Mouse (Mus musculus): Measurements from ENCODE around the gene Tmem53. TPM values are rescaled to one million over a fixed set of nuclear protein-coding genes. Genes with fewer than 3 reads are reported as not detected.

The Tmem53 gene
- polyA plus RNA-seq, 1 experiment: 19.0 TPM

GRCm38 (mm10) chr4:117296849-117297593, 45.3 kb downstream of the Tmem53 start:
- peaks cover 2% of the 10 kb centered on the region for H3K27me3 ChIP-seq (ENCODE audit: control insufficient read depth, insufficient read depth, low read length)
- H3K27ac ChIP-seq (ENCODE audit: insufficient read depth, low read depth, low read length): no peak overlapping the region
- TF ChIP-seq POLR2A (IDR thresholded peaks at IDR 0.05; ENCODE audit: low read depth, low read length) (no peak), CTCF (IDR thresholded peaks at IDR 0.05; ENCODE audit: extremely low read depth, insufficient read length, insufficient replicate concordance, low read depth, low read length) (no peak)
- 86% methylated on average over 19 of the region's 19 CpGs for WGBS
- no peaks in the 10 kb centered on the region for H3K4me1 ChIP-seq (ENCODE audit: control insufficient read depth, insufficient read depth, insufficient read length, low read length)
- no peak overlapping the region for H3K4me3 ChIP-seq (ENCODE audit: low read depth, low read length)
- no peaks in the 10 kb centered on the region for H3K36me3 ChIP-seq (ENCODE audit: control insufficient read depth, insufficient read depth, low read length)

- no peaks in the 10 kb centered on the region for H3K4me1 ChIP-seq (ENCODE audit: control insufficient read depth, insufficient read depth, insufficient read length, low read length)
- H3K27ac ChIP-seq (ENCODE audit: insufficient read depth, low read depth, low read length): no peak overlapping the region
- H3K27me3 ChIP-seq (ENCODE audit: control insufficient read depth, insufficient read depth, low read length): peaks cover 2% of the 10 kb centered on the region
- H3K36me3 ChIP-seq (ENCODE audit: control insufficient read depth, insufficient read depth, low read length): no peaks in the 10 kb centered on the region
- TF ChIP-seq CTCF (IDR thresholded peaks at IDR 0.05; ENCODE audit: extremely low read depth, insufficient read length, insufficient replicate concordance, low read depth, low read length) (no peak), POLR2A (IDR thresholded peaks at IDR 0.05; ENCODE audit: low read depth, low read length) (no peak)
- 74% methylated on average over 9 of the region's 9 CpGs for WGBS
- no peak overlapping the region for H3K4me3 ChIP-seq (ENCODE audit: low read depth, low read length)
Measured at GRCm38 (mm10) chr4:117297819-117298218, 46.1 kb downstream of the Tmem53 start.

GRCm38 (mm10) chr4:117299921-117300320, 48.2 kb downstream of the Tmem53 start:
- H3K27ac ChIP-seq (ENCODE audit: insufficient read depth, low read depth, low read length): no peak overlapping the region
- no peak for TF ChIP-seq CTCF (IDR thresholded peaks at IDR 0.05; ENCODE audit: extremely low read depth, insufficient read length, insufficient replicate concordance, low read depth, low read length)
- no peak for TF ChIP-seq POLR2A (IDR thresholded peaks at IDR 0.05; ENCODE audit: low read depth, low read length)
- peaks cover 6% of the 10 kb centered on the region for H3K4me1 ChIP-seq (ENCODE audit: control insufficient read depth, insufficient read depth, insufficient read length, low read length)
- H3K27me3 ChIP-seq (ENCODE audit: control insufficient read depth, insufficient read depth, low read length): peaks cover 16% of the 10 kb centered on the region
- no peaks in the 10 kb centered on the region for H3K36me3 ChIP-seq (ENCODE audit: control insufficient read depth, insufficient read depth, low read length)
- WGBS: 88% methylated on average over 10 of the region's 10 CpGs
- H3K4me3 ChIP-seq (ENCODE audit: low read depth, low read length): no peak overlapping the region

GRCm38 (mm10) chr4:117302027-117302806, 50.5 kb downstream of the Tmem53 start:
- H3K4me1 ChIP-seq (ENCODE audit: control insufficient read depth, insufficient read depth, insufficient read length, low read length): peaks cover 6% of the 10 kb centered on the region
- no peaks in the 10 kb centered on the region for H3K36me3 ChIP-seq (ENCODE audit: control insufficient read depth, insufficient read depth, low read length)
- TF ChIP-seq CTCF (IDR thresholded peaks at IDR 0.05; ENCODE audit: extremely low read depth, insufficient read length, insufficient replicate concordance, low read depth, low read length) (no peak), POLR2A (IDR thresholded peaks at IDR 0.05; ENCODE audit: low read depth, low read length) (no peak)
- WGBS: 44% methylated on average over 14 of the region's 14 CpGs
- H3K27ac ChIP-seq (ENCODE audit: insufficient read depth, low read depth, low read length): no peak overlapping the region
- no peak overlapping the region for H3K4me3 ChIP-seq (ENCODE audit: low read depth, low read length)
- peaks cover 14% of the 10 kb centered on the region for H3K27me3 ChIP-seq (ENCODE audit: control insufficient read depth, insufficient read depth, low read length)

- 16% methylated on average over 30 of the region's 30 CpGs for WGBS
- Histone ChIP-seq H3K4me3 (ENCODE audit: low read depth, low read length) (peak overlapping the region; percentile 53; the same call in 1 of the 2 replicates), H3K4me1 (ENCODE audit: control insufficient read depth, insufficient read depth, insufficient read length, low read length) (peaks cover 6% of the 10 kb centered on the region), H3K27ac (ENCODE audit: insufficient read depth, low read depth, low read length) (no peak overlapping the region), H3K36me3 (ENCODE audit: control insufficient read depth, insufficient read depth, low read length) (no peaks in the 10 kb centered on the region), H3K27me3 (ENCODE audit: control insufficient read depth, insufficient read depth, low read length) (peaks cover 14% of the 10 kb centered on the region)
- TF ChIP-seq POLR2A (IDR thresholded peaks at IDR 0.05; ENCODE audit: low read depth, low read length) (no peak), CTCF (IDR thresholded peaks at IDR 0.05; ENCODE audit: extremely low read depth, insufficient read length, insufficient replicate concordance, low read depth, low read length) (no peak)
Measured at GRCm38 (mm10) chr4:117303581-117304238, 52.0 kb downstream of the Tmem53 start.

GRCm38 (mm10) chr4:117304239-117305025, 52.7 kb downstream of the Tmem53 start:
- TF ChIP-seq POLR2A (IDR thresholded peaks at IDR 0.05; ENCODE audit: low read depth, low read length) (no peak), CTCF (IDR thresholded peaks at IDR 0.05; ENCODE audit: extremely low read depth, insufficient read length, insufficient replicate concordance, low read depth, low read length) (no peak)
- Histone ChIP-seq H3K27me3 (ENCODE audit: control insufficient read depth, insufficient read depth, low read length) (peaks cover 14% of the 10 kb centered on the region), H3K4me1 (ENCODE audit: control insufficient read depth, insufficient read depth, insufficient read length, low read length) (peaks cover 6% of the 10 kb centered on the region), H3K36me3 (ENCODE audit: control insufficient read depth, insufficient read depth, low read length) (no peaks in the 10 kb centered on the region), H3K4me3 (ENCODE audit: low read depth, low read length) (peak overlapping the region; percentile 53), H3K27ac (ENCODE audit: insufficient read depth, low read depth, low read length) (no peak overlapping the region)
- WGBS: 14% methylated on average over 54 of the region's 54 CpGs
